Mouse (Mus musculus) kidney, postnatal 14 days (tissue): Measurements from ENCODE around the gene Aste1.

Experiments
- DNase-seq: peaks from one replicate; pipeline ENCODE4 v3.0.0; 2022; ENCODE audit warnings: mixed read lengths

Gene Aste1

DNA sequence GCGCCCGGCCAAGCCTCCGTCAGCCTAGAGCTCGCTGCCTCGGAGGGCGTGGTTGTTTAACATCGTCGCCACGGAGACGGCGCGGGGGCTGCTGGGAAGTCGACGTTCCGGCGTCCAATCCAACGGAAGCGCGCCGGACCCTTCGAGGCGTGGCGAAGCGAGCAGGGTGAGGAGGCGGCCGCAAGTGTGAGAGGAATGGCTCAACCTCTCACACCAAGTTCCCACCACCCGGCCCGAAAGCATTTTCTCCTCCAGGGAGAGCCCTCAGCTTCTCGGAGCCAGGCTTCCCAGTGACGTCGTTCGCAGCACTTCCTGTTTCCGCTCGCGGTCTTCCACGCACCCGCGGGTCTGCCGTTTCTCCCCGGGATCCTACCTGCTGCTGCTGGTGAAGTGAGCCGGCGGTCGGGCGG is at the start of gene Aste1, which contains the start of gene Nek11:
Gene Aste1 (plus strand): TSS at position 175 of the 410 bp plus-strand sequence.
Gene Nek11 (minus strand): TSS at position 307 of the 410 bp plus-strand sequence.
- peak; percentile 96 for DNase-seq

DNA sequence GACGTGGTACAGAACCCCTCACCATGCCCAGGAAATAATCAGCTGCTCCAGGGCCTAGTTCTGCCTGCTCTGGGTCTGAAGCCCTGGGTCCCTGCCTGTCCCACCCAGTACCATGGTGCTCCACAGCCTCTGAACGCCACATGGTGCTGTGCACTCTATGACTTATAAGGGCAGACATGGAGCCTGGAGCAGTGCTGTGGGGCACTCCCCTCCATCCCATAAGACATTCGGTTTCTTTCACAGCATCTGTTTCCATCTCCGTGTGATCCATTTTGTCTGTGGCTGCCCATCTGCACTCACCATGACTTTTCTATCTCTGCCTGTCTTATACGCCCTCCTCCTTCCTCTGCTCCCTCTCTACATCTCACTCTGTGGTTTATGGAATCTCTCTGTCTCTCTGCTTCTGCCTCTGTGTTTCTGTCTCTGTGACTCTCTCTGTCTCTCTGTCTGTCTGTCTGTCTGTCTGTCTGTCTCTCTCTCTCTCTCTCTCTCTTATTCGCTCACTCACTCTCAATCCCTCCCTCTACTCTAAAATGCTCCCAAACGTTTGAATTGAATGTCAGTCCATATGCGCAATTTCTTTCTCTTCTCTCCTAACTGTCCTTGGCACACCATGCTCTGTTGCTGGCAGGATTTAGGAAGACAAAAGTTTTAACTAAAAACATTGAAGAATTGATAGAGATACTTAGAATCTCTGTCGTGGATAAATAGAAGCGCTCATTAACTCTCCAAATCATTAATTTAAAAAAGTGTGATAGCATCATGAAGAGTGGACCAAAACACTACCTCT is 46.8 kb upstream of the Aste1 start:
- no peak for DNase-seq

DNA sequence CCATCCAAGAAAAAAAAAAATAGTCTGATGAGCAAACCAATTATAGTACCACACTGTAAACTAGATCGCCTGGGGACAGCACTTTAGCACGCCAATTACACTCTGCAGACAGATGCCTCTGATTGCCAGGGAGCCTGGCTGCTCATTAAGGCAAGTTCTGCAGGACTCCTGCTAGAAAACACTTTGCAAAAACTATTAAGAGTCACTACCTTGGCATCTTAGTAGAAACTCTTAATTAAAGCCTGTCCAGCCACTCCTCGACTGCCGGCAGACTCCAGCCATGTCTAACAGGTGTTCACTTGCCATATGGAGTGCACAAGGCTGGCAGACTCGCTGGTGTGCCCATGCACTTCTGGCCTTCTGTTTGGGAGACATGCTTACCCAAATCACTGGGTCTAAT is 46.2 kb upstream of the Aste1 start:
- no peak for DNase-seq

DNA sequence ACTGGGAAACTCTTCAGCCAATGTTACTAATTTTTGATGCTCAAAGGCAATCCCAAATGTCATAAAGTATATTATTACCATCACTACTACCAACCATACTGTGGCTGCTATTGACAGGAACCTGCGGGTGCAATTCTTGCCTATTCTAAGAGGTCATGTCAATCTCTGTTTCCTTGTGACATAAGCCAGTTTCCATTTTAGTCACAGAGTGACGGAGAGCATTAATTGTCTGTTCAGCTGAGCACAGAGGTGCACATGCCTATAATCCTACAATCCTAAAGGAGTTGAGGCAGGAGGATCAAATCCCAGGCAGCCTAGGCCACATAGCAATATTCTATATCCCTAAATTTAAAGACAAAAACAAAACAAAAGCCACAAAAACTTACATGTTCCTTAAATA is 33.0 kb upstream of the Aste1 start:
- DNase-seq, result no peak

DNA sequence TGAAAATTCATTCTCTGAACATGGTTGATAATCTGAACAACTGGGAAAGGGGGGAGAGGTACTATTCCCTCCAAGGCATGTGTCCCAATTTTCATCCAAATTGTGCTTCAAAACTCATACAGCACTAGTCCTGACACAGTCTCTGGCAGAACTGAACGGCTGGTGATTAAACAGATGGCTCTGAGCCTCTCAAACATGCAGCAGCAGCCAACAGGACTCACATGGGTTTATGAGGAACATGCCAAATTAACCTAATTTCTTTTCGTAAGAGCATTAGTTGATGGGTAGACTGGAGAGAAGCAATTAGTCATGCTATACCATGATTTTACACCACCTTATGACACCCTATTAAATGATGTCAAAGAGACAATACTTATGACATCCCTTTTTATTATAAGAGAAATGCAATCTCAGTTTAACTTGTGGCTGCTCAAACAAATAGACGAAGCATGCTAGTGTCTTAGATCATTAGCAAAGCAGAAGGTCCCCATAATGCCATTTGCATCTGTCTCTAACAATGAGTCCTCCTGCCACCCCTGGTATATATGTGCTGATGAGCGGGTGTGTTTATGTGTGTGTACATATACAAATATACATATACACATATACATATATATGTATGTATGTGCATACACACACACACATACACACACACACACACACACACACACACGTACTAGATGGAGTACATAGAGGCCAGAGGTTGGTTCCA is 31.5 kb upstream of the Aste1 start:
- DNase-seq, result no peak

DNA sequence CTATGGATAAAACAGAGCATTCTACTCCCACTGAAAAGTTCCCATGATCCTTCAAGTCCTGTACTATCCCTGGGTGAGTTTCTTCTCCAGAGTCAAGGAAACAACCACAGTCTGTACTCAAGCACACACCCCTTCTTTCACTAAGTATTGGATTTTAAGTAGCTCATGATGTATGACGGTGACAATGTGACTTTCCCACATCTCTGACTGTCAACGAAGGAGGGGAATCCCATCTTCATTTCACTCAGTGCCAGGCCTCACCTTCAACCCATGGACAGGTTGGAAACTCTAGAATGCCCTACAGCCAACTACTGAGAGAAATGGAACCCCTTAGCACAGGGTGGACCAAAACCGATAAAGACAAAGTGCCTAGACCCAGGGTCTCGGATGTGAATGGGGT is 29.0 kb upstream of the Aste1 start:
- DNase-seq, result no peak

DNA sequence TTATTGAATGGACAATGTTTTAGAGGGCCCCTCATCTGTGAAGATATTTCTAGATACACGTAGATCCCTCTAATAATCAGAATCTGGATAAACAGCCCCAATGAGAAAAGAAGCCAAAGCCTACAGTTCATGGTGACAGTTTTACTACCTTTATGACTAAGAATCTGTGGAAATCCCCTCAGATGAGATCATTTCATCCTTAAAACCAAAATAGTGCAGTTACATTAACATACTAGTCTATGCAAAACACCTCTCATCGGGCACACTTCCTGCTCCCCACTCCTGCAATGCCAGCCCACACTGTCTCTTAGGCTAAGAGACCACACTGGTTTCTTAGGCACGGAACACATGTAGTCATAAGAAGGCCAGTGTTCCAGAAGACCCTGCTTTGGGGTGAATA is 26.6 kb upstream of the Aste1 start:
- no peak for DNase-seq

DNA sequence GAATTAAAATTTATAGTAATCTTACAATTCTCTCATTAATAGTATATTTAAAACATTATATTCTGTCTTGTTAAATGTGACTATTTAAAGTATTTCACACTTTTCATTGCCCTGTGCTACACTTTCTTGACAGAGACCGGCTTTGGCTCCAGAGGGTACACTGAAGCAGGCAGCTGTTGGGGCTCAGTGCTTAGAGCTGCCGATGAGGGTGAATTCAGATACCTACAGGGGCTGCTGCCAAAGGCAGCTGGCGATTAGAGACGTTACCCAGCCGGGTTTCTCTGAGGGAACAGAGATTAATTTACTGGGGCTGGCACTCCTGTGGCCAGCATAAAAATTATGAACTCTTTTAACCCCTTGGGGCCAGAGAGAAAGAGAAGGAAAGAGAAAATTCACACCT is 20.8 kb upstream of the Aste1 start:
- no peak for DNase-seq

DNA sequence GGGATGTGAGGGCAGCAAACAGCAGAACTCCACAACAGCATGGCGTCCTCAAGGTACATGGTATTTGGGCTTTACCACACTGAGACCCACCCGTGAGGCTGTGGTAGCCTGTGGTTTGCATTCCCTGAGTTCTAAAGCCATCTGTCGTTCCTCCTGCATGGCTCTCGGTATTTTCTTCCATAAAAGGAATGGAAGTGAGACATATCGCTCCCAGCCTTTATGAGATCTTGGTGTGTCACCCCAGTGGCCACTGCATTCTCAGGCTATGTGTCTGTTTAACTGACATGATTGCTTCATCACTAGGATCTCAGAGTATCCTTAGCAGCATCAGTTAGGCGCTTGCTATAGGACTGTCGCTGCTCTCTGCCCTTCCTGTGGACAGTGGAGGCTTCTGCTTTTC is 18.8 kb upstream of the Aste1 start:
- no peak for DNase-seq

DNA sequence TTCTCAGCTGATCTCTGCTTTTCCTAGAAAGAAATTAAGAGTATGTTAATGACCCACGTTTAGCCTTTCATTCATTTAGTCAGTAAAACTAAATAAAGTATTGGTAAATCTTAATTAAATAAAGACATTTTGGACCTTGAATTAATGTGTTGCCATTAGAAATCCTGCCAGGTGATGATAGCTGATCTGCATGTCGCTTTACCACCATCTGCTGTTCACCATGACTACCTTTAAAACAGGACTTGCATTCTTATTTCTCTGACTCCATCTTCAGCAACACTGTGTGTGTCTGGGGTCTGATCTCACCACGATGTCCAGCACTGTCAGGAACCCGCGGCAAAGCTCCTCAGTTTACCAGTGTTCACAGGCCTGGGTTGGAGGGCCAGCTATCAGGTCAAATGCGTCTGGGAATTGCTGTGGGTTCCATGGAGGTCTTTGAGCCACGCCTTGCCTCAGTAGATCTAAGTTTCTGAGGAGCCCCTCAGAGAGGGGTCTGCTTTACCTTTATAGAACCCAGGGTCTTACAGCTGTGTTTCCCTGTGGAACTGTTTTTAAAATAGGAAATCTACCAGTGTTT is 18.1 kb upstream of the Aste1 start:
- DNase-seq, result no peak

DNA sequence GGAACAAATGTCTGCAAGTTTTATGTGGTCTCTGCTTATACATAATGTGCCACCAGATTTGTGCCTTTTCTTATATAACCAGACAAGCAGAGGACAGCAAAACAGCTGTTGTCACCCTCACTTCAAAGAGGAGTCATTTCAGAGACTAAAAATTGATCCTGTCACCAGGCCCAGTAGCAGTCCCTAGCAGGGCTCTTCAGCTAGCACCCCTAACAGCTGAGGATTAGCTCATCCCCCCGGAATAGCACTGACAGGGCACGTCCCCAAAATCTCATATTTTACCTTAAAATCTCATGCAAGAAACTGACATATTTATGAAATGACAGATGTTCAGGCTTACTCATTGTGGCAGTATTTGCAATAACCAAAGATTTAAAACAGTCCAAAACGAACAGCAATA is 17.6 kb upstream of the Aste1 start:
- no peak for DNase-seq

DNA sequence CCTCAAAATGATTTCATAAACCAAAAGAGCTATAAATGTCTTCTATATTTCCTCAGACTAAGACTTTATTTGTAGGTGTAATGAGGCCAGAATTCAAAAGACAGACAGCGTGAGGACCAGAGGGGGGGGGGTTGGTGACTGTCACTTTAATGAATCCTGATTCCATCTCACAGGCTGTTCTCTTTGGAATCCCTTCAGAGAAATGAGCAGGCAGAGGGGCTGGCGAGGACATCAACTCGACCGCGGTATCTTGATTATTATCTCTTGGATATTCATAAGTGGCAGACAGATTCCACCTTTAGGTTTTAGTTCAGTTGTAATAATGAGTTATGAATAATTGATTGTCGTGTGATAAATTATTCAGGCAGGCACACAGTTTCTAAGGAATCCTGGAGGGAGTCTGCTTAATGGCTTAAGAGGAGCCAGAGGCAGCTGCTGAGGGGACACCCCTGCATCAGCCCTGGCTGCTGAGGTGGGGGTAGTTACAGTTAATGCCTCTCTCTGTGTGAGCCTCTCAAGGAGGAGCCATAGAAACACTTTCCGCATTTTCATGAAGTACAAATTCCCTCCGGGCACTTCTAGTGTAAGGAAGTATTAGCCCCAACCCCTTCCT is 15.6 kb upstream of the Aste1 start:
- DNase-seq, result no peak

DNA sequence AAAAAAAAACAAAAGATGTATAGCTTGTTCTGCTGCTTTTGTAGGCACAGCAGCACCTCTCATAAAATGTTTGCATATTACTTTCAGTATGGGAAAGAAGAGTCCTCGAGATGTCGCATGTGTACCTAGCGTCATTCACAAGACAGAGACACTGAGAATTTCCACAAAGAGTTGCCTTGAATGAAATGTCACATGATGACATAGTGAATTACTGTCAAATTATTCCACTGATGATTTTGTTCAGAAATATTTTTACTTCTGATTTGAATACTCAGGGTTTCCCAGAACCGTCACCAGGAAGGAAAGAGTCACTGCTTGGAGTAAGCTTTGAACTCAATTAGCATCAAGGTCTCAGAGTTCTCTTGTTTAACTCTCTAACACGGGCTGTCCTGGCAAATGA is 7.8 kb upstream of the Aste1 start:
- DNase-seq, result no peak

DNA sequence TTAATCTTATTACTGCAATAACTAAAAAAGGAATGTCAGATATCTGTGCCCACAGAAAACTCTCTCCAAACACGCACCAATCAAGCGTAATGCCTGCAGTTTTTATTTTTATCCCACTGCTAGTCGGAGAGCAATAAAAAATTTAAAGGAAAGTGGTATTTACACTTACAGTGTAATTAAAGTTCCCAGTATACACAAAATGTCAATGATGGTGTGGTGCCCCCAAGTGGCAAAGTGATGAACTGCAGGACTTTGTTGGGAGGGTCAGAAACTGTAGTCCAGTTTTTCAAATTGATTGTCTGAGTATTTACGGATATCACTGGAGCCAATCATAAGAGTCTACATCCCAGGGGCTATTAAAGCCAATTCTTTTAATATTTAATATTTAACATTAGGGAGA is 5.9 kb upstream of the Aste1 start:
- DNase-seq, result peak; percentile 66

DNA sequence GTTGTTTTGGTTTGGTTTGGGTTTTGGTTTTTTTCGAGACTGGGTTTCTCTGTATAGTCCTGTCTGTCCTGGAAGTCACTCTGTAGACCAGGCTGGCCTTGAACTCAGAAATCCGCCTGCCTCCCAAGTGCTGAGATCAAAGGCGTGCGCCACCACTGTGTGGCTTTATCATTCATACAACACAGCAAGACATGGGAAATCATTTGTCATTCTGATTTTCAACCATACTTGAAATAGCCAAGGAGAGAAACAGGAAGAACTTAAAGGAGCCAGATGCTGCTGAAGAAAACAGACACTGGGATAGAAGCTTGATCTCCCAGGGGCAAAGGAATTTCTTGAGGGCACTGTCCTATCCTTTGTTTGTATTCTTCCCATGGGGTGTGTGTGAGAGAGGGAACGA is 4.6 kb upstream of the Aste1 start:
- no peak for DNase-seq

DNA sequence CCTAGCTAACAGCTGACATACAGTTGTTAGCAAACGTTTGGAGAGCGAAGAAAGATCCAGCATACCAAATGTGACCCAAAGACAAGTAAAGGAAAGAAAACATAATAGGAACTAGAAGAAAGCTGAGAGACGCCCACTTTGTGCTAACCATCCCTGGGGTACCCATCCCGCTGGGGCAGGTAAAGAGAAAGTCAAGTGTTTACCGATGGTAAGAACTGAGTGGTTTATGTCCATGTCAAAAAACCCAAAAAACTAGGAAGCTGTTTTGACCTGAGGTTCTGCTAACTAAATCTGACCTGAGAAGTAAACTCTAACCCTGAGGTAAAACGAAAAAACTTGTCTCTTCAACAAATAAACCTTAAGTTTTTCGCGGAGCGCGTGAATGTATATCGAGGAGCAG is 472 bp upstream of the Aste1 start:
- no peak for DNase-seq

DNA sequence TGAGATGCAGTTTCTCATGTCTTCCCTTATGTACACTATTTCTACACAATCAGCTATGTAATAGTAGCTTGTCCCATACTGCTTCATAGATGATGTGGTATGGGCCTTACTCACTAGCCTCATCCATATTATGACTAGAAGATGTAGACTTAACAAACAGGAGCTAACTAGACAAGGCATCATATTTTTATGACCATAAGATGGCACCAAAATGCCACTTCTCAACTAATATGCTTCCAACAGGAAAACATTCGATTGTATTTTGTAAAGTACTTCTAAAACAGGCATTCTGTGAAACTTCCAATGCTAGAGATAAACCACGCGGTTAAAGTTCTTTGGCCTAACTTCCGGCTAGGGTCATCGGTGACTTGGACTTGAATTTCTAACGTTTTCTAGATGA is 13.4 kb downstream of the Aste1 start:
- DNase-seq, result no peak

DNA sequence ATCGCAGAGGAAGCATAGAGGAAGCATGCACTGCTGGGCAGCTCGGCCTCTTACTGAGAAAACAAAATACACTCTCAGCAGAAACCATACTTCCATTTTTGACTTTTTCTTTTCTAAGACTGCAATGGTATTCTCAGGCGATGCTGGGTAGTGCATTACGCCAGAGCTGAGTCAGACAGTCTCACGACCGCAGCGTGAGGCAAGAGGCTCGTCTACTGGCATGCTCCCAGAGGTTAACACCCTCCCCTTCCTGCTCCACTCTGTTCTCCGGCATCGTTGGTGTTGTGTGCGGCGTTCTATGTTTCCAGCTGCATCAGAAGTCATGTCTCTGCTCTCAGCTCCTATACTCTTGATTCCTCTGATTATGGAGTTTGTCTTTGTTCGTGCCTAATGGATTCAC is 63.8 kb downstream of the Aste1 start:
- DNase-seq, result no peak

DNA sequence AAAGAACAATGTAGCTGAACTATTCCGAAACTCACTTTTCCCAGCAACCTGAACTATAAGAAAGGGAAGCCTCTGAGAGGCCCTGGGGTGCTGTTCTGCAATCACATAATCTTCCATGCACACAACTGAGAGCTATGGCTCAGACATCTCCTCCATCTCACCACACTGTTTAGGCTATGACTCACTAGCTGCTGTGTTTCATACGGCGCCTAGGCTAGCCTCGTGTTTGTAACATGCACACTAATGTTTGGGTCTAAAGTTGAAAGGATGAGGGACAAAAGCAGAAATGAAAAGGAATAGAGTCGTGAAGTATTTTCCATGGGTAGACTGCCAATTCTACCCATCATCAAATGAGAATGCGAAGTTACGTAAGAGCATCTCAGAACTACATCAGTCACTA is 66.3 kb downstream of the Aste1 start:
- no peak for DNase-seq
